Mouse (Mus musculus): ENCODE measurements around the gene Nfkbid. TPM values are rescaled to one million over a fixed set of nuclear protein-coding genes. Genes with fewer than 3 reads are reported as not detected.

Nfkbid gene
- polyA plus RNA-seq (2015; fragmentation: Illumina TruSeq; extraction: RNeasy Lipid Tissue Mini Kit (QIAGEN cat#74804); ENCODE audit: insufficient read depth, low replicate concordance): 36.4 TPM

DNA sequence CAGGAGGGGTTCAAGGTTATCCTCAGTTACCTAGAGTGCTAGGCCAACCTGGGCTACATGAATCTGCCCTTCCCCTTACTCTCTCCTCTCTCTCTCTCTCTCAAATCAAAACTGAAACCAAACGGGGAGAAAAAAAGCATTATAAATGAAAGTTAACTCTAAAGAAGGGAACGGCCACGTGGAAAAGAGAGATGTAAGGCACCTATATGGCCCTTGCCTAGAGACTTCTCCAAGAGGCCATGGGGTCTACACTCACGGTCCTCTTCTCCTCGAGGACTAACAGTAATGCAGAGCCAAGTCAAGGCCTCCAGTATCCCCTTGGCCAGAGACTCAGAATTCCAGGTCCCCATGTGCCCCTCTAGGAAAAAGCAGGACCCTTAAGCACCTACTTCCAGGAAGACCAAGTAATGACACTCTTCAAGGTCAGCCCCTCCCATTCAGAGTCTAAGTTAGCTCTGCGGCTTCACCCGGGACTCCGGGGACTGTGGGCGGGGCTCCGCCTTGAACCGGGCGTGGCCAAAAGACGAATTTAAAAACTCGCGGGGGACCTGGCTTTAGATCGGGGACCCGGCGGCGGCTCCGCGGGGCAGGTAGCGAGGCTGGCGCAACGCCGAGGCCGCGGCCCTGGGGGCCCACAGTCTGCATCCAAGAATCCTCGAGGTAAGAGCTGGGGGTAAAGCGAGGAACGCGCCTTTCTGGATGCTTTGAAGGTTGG is at the start of gene Nfkbid:
Nfkbid (plus strand) TSS at position 558 of the 715 bp plus-strand sequence.

DNA sequence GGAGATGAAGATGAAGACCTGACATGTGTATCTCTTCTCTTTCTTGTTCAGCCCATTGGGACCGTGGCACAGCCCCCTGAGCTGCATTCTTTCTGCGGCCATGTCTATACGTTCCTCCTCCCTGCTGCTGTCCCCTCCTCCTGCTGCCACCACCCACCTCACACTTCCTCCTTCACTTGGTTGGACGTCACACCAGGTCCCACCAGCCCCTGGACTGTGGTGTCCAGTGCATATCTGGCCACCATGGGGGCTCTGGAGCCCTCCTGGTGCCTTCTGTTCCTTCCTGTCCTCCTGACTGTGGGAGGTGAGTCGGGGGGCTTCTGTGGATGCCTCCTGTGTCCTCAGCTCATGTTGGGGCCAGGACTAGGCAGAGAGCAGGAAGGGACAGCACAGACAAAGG is 7.9 kb upstream of the Nfkbid start, which contains the start of gene Tyrobp:
Tyrobp (plus strand) TSS at position 165 of the 400 bp plus-strand sequence.

DNA sequence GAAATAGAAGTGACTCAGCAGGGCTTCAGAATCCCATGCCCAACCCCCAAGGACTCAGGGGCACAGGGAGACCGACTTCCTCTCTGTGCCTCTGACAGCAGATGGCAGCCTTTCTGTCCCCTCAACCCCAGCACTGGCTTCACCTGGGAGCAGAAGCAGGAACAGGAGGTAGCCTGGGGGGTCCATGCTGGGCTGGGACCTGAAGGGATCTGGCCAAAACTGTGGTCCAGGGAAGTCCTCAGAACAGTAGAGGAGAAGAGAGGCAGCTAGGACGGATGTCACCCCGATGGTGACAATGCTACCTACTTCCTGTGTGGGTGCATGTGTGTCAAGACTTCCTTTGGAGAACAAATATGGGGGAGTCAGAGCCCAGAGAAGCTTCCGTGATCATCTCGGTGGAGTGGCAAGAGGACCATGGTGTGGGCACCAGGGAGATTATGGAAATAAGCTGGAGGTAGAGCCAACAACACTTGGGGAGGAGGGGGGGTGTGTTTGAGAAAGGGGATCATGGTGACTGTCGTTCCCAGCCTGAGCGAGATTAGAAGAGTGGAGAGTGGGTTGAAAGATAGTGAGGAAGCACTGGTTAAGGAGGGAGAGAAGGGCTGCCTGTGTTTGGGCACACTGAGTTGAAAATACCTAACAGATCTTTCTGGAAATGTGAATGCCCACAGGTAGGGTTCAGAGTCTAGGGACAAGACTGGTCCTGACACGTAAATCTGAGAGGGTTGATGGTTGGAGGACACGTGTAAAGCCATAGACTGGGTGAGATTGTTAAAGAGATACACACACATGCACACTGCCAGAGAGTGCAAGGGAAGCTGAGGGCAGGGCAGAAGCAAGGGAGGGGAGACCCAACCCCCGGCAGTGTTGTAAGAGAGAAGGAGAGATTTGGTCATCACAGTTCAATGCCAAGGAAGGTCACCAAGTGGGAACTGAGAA is 1.7 kb upstream of the Nfkbid start, which contains the start of gene Hcst:
Hcst (minus strand) TSS at position 294 of the 939 bp plus-strand sequence.

DNA sequence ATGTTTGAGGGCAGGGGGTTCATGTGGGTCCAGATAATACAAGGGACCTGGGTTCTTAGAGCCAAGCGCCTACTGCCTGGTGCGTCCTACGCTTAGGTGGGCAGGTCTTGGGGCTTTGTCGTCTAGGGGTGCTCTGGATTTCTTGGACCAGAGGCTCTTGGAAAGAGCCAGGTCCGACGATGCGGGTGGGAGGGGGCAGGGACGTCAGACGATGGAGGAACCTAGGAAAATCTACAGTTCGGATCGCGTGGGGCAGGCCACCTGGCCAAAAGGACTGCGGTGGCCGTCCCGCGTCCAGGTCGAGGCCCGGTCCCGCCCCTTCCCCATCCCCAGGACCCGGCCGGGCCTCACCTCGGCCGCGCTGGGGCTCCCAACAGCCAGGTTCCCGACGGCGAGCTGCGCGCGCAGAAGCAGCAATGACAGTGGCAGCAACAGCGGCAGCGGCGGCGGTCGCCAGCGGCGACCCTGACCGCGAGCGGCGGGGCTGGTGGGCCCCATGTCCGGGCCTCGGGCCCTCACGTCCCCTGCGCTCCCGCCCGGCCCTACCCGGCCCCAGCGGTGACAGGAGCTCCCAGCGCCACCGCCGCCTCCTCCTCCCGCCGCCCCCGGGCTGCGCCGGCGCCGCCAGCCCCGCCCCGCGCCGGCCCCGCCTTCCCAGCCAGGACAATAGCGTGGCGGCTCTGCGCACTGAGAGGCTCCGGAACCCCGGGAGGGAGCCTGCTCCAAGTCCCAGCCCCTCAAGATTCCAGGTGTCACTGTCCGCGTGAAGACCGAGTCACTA is 23.6 kb downstream of the Nfkbid start, which contains the start of gene Aplp1:
Aplp1 (minus strand) TSS at position 565 of the 781 bp plus-strand sequence.

DNA sequence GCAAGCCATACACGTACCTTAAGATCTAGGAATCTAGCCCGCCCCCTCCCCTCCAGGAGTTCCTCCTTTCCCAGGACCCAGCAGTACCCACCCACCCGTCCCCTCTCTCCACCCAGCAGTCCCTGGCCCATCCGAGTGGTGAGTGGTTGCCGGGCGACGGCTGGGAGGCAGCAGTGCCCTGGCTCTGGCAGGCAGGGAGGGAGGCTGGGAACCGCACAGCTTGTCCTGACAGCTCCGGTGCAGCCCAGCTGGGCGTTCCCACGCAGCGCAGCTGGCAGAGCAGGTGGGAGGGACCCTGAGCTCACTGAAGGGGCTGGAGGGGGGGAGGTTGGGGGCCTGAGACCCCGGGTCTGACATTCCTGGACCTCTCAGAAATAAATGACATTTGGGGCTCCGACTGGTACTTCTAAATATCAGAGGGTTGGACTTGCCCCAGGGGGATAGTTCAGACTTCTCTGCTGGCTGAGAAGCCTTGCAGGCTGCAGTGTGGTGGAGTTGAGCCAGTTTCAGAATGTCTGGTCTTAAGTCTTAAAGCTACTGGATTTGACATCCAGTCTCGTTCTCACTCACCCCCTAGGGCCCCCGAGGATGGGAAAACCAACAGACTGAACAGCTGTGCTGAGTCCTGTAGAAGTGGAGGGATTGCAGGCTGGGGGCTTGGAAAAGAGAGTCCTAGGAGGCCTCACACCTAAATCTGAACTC is 36.2 kb downstream of the Nfkbid start, which contains the start of the genes Kirrel2 and Nphs1:
Kirrel2 (minus strand) TSS at position 62 of the 702 bp plus-strand sequence.
Nphs1 (plus strand) TSS at position 687 of the 702 bp plus-strand sequence.

Other genes starting within 250 kb of the Nfkbid start
- gene Cox7a1, start 237.6 kb upstream of the Nfkbid start, polyA plus RNA-seq (2015; fragmentation: Illumina TruSeq; extraction: RNeasy Lipid Tissue Mini Kit (QIAGEN cat#74804); ENCODE audit: insufficient read depth, low replicate concordance): not detected
- 236 TPM for gene Capns1, start 222.9 kb upstream of the Nfkbid start, polyA plus RNA-seq (2015; fragmentation: Illumina TruSeq; extraction: RNeasy Lipid Tissue Mini Kit (QIAGEN cat#74804); ENCODE audit: insufficient read depth, low replicate concordance)
- gene Polr2i, start 189.8 kb upstream of the Nfkbid start, polyA plus RNA-seq (2015; fragmentation: Illumina TruSeq; extraction: RNeasy Lipid Tissue Mini Kit (QIAGEN cat#74804); ENCODE audit: insufficient read depth, low replicate concordance): 7.5 TPM
- gene Tbcb, start 189.5 kb upstream of the Nfkbid start, polyA plus RNA-seq (2015; fragmentation: Illumina TruSeq; extraction: RNeasy Lipid Tissue Mini Kit (QIAGEN cat#74804); ENCODE audit: insufficient read depth, low replicate concordance): 39.6 TPM
- gene Ovol3, start 186.0 kb upstream of the Nfkbid start, polyA plus RNA-seq (2015; fragmentation: Illumina TruSeq; extraction: RNeasy Lipid Tissue Mini Kit (QIAGEN cat#74804); ENCODE audit: insufficient read depth, low replicate concordance): not detected
- 0.23 TPM for gene Thap8, start 141.6 kb upstream of the Nfkbid start, polyA plus RNA-seq (2015; fragmentation: Illumina TruSeq; extraction: RNeasy Lipid Tissue Mini Kit (QIAGEN cat#74804); ENCODE audit: insufficient read depth, low replicate concordance)
- 3.9 TPM for gene Wdr62, start 141.3 kb upstream of the Nfkbid start, polyA plus RNA-seq (2015; fragmentation: Illumina TruSeq; extraction: RNeasy Lipid Tissue Mini Kit (QIAGEN cat#74804); ENCODE audit: insufficient read depth, low replicate concordance)
- 15.0 TPM for gene Clip3, start 130.0 kb upstream of the Nfkbid start, polyA plus RNA-seq (2015; fragmentation: Illumina TruSeq; extraction: RNeasy Lipid Tissue Mini Kit (QIAGEN cat#74804); ENCODE audit: insufficient read depth, low replicate concordance)
- 25.9 TPM for gene Alkbh6, start 113.0 kb upstream of the Nfkbid start, polyA plus RNA-seq (2015; fragmentation: Illumina TruSeq; extraction: RNeasy Lipid Tissue Mini Kit (QIAGEN cat#74804); ENCODE audit: insufficient read depth, low replicate concordance)
- gene Syne4, start 106.9 kb upstream of the Nfkbid start, polyA plus RNA-seq (2015; fragmentation: Illumina TruSeq; extraction: RNeasy Lipid Tissue Mini Kit (QIAGEN cat#74804); ENCODE audit: insufficient read depth, low replicate concordance): 3.6 TPM
- gene E130208F15Rik, start 100.0 kb upstream of the Nfkbid start, polyA plus RNA-seq (2015; fragmentation: Illumina TruSeq; extraction: RNeasy Lipid Tissue Mini Kit (QIAGEN cat#74804); ENCODE audit: insufficient read depth, low replicate concordance): 1.0 TPM
- gene Sdhaf1, start 97.8 kb upstream of the Nfkbid start, polyA plus RNA-seq (2015; fragmentation: Illumina TruSeq; extraction: RNeasy Lipid Tissue Mini Kit (QIAGEN cat#74804); ENCODE audit: insufficient read depth, low replicate concordance): 12.5 TPM
- 0.40 TPM for gene Lrfn3, start 59.0 kb upstream of the Nfkbid start, polyA plus RNA-seq (2015; fragmentation: Illumina TruSeq; extraction: RNeasy Lipid Tissue Mini Kit (QIAGEN cat#74804); ENCODE audit: insufficient read depth, low replicate concordance)
- gene Tyrobp, start 8.0 kb upstream of the Nfkbid start, polyA plus RNA-seq (2015; fragmentation: Illumina TruSeq; extraction: RNeasy Lipid Tissue Mini Kit (QIAGEN cat#74804); ENCODE audit: insufficient read depth, low replicate concordance): 399 TPM
- gene Hcst, start 1.9 kb upstream of the Nfkbid start, polyA plus RNA-seq (2015; fragmentation: Illumina TruSeq; extraction: RNeasy Lipid Tissue Mini Kit (QIAGEN cat#74804); ENCODE audit: insufficient read depth, low replicate concordance): 34.7 TPM
- gene Aplp1, start 23.8 kb downstream of the Nfkbid start, polyA plus RNA-seq (2015; fragmentation: Illumina TruSeq; extraction: RNeasy Lipid Tissue Mini Kit (QIAGEN cat#74804); ENCODE audit: insufficient read depth, low replicate concordance): 0.81 TPM
- not detected for gene Kirrel2, start 36.0 kb downstream of the Nfkbid start, polyA plus RNA-seq (2015; fragmentation: Illumina TruSeq; extraction: RNeasy Lipid Tissue Mini Kit (QIAGEN cat#74804); ENCODE audit: insufficient read depth, low replicate concordance)
- gene Nphs1, start 36.6 kb downstream of the Nfkbid start, polyA plus RNA-seq (2015; fragmentation: Illumina TruSeq; extraction: RNeasy Lipid Tissue Mini Kit (QIAGEN cat#74804); ENCODE audit: insufficient read depth, low replicate concordance): 0.26 TPM
- gene Prodh2, start 71.9 kb downstream of the Nfkbid start, polyA plus RNA-seq (2015; fragmentation: Illumina TruSeq; extraction: RNeasy Lipid Tissue Mini Kit (QIAGEN cat#74804); ENCODE audit: insufficient read depth, low replicate concordance): not detected
- gene Arhgap33, start 113.3 kb downstream of the Nfkbid start, polyA plus RNA-seq (2015; fragmentation: Illumina TruSeq; extraction: RNeasy Lipid Tissue Mini Kit (QIAGEN cat#74804); ENCODE audit: insufficient read depth, low replicate concordance): 2.3 TPM
- 6.5 TPM for gene Hspb6, start 130.4 kb downstream of the Nfkbid start, polyA plus RNA-seq (2015; fragmentation: Illumina TruSeq; extraction: RNeasy Lipid Tissue Mini Kit (QIAGEN cat#74804); ENCODE audit: insufficient read depth, low replicate concordance)
- gene Proser3, start 130.6 kb downstream of the Nfkbid start, polyA plus RNA-seq (2015; fragmentation: Illumina TruSeq; extraction: RNeasy Lipid Tissue Mini Kit (QIAGEN cat#74804); ENCODE audit: insufficient read depth, low replicate concordance): 6.0 TPM
- 50.0 TPM for gene Lin37, start 138.1 kb downstream of the Nfkbid start, polyA plus RNA-seq (2015; fragmentation: Illumina TruSeq; extraction: RNeasy Lipid Tissue Mini Kit (QIAGEN cat#74804); ENCODE audit: insufficient read depth, low replicate concordance)
- 48.4 TPM for gene U2af1l4, start 141.6 kb downstream of the Nfkbid start, polyA plus RNA-seq (2015; fragmentation: Illumina TruSeq; extraction: RNeasy Lipid Tissue Mini Kit (QIAGEN cat#74804); ENCODE audit: insufficient read depth, low replicate concordance)
- gene Gm49396, start 141.6 kb downstream of the Nfkbid start, polyA plus RNA-seq (2015; fragmentation: Illumina TruSeq; extraction: RNeasy Lipid Tissue Mini Kit (QIAGEN cat#74804); ENCODE audit: insufficient read depth, low replicate concordance): 21.5 TPM
- gene Psenen, start 141.9 kb downstream of the Nfkbid start, polyA plus RNA-seq (2015; fragmentation: Illumina TruSeq; extraction: RNeasy Lipid Tissue Mini Kit (QIAGEN cat#74804); ENCODE audit: insufficient read depth, low replicate concordance): 134 TPM
- not detected for gene Igflr1, start 143.7 kb downstream of the Nfkbid start, polyA plus RNA-seq (2015; fragmentation: Illumina TruSeq; extraction: RNeasy Lipid Tissue Mini Kit (QIAGEN cat#74804); ENCODE audit: insufficient read depth, low replicate concordance)
- 45.0 TPM for gene Kmt2b, start 167.0 kb downstream of the Nfkbid start, polyA plus RNA-seq (2015; fragmentation: Illumina TruSeq; extraction: RNeasy Lipid Tissue Mini Kit (QIAGEN cat#74804); ENCODE audit: insufficient read depth, low replicate concordance)
- gene Zbtb32, start 177.2 kb downstream of the Nfkbid start, polyA plus RNA-seq (2015; fragmentation: Illumina TruSeq; extraction: RNeasy Lipid Tissue Mini Kit (QIAGEN cat#74804); ENCODE audit: insufficient read depth, low replicate concordance): 2.5 TPM
- gene Upk1a, start 191.1 kb downstream of the Nfkbid start, polyA plus RNA-seq (2015; fragmentation: Illumina TruSeq; extraction: RNeasy Lipid Tissue Mini Kit (QIAGEN cat#74804); ENCODE audit: insufficient read depth, low replicate concordance): 0.22 TPM
- 519 TPM for gene Cox6b1, start 204.4 kb downstream of the Nfkbid start, polyA plus RNA-seq (2015; fragmentation: Illumina TruSeq; extraction: RNeasy Lipid Tissue Mini Kit (QIAGEN cat#74804); ENCODE audit: insufficient read depth, low replicate concordance)
- not detected for gene Etv2, start 214.1 kb downstream of the Nfkbid start, polyA plus RNA-seq (2015; fragmentation: Illumina TruSeq; extraction: RNeasy Lipid Tissue Mini Kit (QIAGEN cat#74804); ENCODE audit: insufficient read depth, low replicate concordance)
- 12.1 TPM for gene Rbm42, start 228.6 kb downstream of the Nfkbid start, polyA plus RNA-seq (2015; fragmentation: Illumina TruSeq; extraction: RNeasy Lipid Tissue Mini Kit (QIAGEN cat#74804); ENCODE audit: insufficient read depth, low replicate concordance)
- gene Haus5, start 243.3 kb downstream of the Nfkbid start, polyA plus RNA-seq (2015; fragmentation: Illumina TruSeq; extraction: RNeasy Lipid Tissue Mini Kit (QIAGEN cat#74804); ENCODE audit: insufficient read depth, low replicate concordance): 27.1 TPM
- not detected for gene Pmis2, start 249.9 kb downstream of the Nfkbid start, polyA plus RNA-seq (2015; fragmentation: Illumina TruSeq; extraction: RNeasy Lipid Tissue Mini Kit (QIAGEN cat#74804); ENCODE audit: insufficient read depth, low replicate concordance)